Mouse (Mus musculus) forebrain, embryonic 10.5 days (tissue): Measurements from ENCODE around the gene Tnks2. TPM values are rescaled to one million over a fixed set of nuclear protein-coding genes. Genes with fewer than 3 reads are reported as not detected.

Experiments
- DNase-seq: peaks from one replicate; pipeline ENCODE4 v3.0.0-alpha.2; 2017; ENCODE audit warnings: low spot score; ENCODE audit errors: extremely low spot score
- H3K27ac ChIP-seq: fragments of 300-500 bp; sonication (generic); 2 replicates; pipeline ENCODE4 v1.5.1; 2016; ENCODE audit warnings: mild to moderate bottlenecking
- H3K27me3 ChIP-seq: fragments of 300-500 bp; sonication (generic); 2 replicates; pipeline ENCODE4 v1.6.1; 2016; ENCODE audit warnings: mild to moderate bottlenecking; ENCODE audit not compliant: poor library complexity, severe bottlenecking
- H3K36me3 ChIP-seq: fragments of 300-500 bp; sonication (generic); replicated peaks from 2 replicates; pipeline ENCODE4 v1.6.1; 2016; ENCODE audit warnings: mild to moderate bottlenecking, moderate library complexity
- H3K4me1 ChIP-seq: fragments of 300-500 bp; sonication (generic); 2 replicates; pipeline ENCODE4 v1.6.1; 2016
- H3K4me3 ChIP-seq: fragments of 300-500 bp; sonication (generic); 2 replicates; pipeline ENCODE4 v1.5.1; 2016; ENCODE audit warnings: mild to moderate bottlenecking, moderate library complexity
- H3K9me3 ChIP-seq: fragments of 300-500 bp; sonication (generic); 2 replicates; pipeline ENCODE4 v1.6.1; 2016; ENCODE audit warnings: mild to moderate bottlenecking, moderate library complexity
- WGBS: fragments of 180-500 bp; shearing (Covaris S2); methylation state at CpG from one replicate; pipeline ENCODE4 v1.1.7; 2016; 5-methylcytosine and 5-hydroxymethylcytosine counted together
- polyA plus RNA-seq: library from polyadenylated mRNA; unstranded; fragments of >200 nt; fragmentation: Nextera tagmentation; extraction: Ambion mirVana; gene quantifications from 2 replicates; pipeline ENCODE4 v1.2.1, GENCODE M21; 2016

The Tnks2 gene
- polyA plus RNA-seq, 1 experiment from 2014 or later: 48.5 TPM

- Histone ChIP-seq H3K9me3 (peaks cover 3% of the 10 kb centered on the region; the same call in 1 of the 2 replicates), H3K27me3 (no peaks in the 10 kb centered on the region), H3K4me1 (peaks cover 31% of the 10 kb centered on the region), H3K4me3 (no peak overlapping the region), H3K36me3 (0 out of 2 replicates have a peak, but pooled peaks cover 2% of the 10 kb centered on the region), H3K27ac (peak overlapping the region; percentile 66)
- peak; percentile 44 for DNase-seq
- WGBS: 34% methylated on average over 12 of the region's 12 CpGs
These were observed 76.5 kb downstream of the Tnks2 start for GRCm38 (mm10) chr19:36910424-36911045.

GRCm38 (mm10) chr19:36913064-36913463 lies 79.0 kb downstream of the Tnks2 start:
- Histone ChIP-seq H3K9me3 (no peaks in the 10 kb centered on the region), H3K36me3 (peaks cover 5% of the 10 kb centered on the region), H3K27ac (peak overlapping the region; percentile 0; the same call in 1 of the 2 replicates), H3K4me3 (no peak overlapping the region), H3K4me1 (peaks cover 48% of the 10 kb centered on the region), H3K27me3 (no peaks in the 10 kb centered on the region)
- DNase-seq: no peak
- 86% methylated on average over 7 of the region's 7 CpGs for WGBS

- Histone ChIP-seq H3K27me3 (no peaks in the 10 kb centered on the region), H3K9me3 (no peaks in the 10 kb centered on the region), H3K4me1 (peaks cover 47% of the 10 kb centered on the region), H3K27ac (peak overlapping the region; percentile 8; the same call in 1 of the 2 replicates), H3K4me3 (no peak overlapping the region), H3K36me3 (peaks cover 5% of the 10 kb centered on the region)
- no peak for DNase-seq
- WGBS: 88% methylated on average over 4 of the region's 4 CpGs
These were observed 82.2 kb downstream of the Tnks2 start for GRCm38 (mm10) chr19:36916206-36916605.

- H3K36me3 ChIP-seq: peaks cover 5% of the 10 kb centered on the region
- no peak for DNase-seq
- peaks cover 40% of the 10 kb centered on the region for H3K4me1 ChIP-seq
- 96% methylated on average over 1 of the region's 1 CpGs for WGBS
- no peak overlapping the region for H3K27ac ChIP-seq
- H3K27me3 ChIP-seq: no peaks in the 10 kb centered on the region
- peak overlapping the region; percentile 70 for H3K4me3 ChIP-seq
- H3K9me3 ChIP-seq: no peaks in the 10 kb centered on the region
These were observed 82.9 kb downstream of the Tnks2 start for GRCm38 (mm10) chr19:36916876-36917389.

GRCm38 (mm10) chr19:36918441-36919301 lies 84.6 kb downstream of the Tnks2 start:
- Histone ChIP-seq H3K4me3 (peak overlapping the region; percentile 70), H3K36me3 (peaks cover 5% of the 10 kb centered on the region), H3K9me3 (no peaks in the 10 kb centered on the region), H3K4me1 (peaks cover 30% of the 10 kb centered on the region), H3K27me3 (no peaks in the 10 kb centered on the region), H3K27ac (peak overlapping the region; percentile 98)
- under 1% methylated on average over 85 of the region's 85 CpGs for WGBS
- peak; percentile 84 for DNase-seq

GRCm38 (mm10) chr19:36919466-36919865 lies 85.4 kb downstream of the Tnks2 start, which contains the start of gene Fgfbp3:
Fgfbp3 (minus strand) TSS chr19:36919615.
- peaks cover 30% of the 10 kb centered on the region for H3K4me1 ChIP-seq
- 6% methylated on average over 12 of the region's 12 CpGs for WGBS
- peak within 1 kb of the TSS; percentile 98 for H3K27ac ChIP-seq
- peak within 1 kb of the TSS; percentile 70 for H3K4me3 ChIP-seq
- peaks cover 5% of the 10 kb centered on the region for H3K36me3 ChIP-seq
- no peaks in the 10 kb centered on the region for H3K27me3 ChIP-seq
- peak; percentile 33 for DNase-seq
- H3K9me3 ChIP-seq: no peaks in the 10 kb centered on the region

GRCm38 (mm10) chr19:36922015-36922414 lies 88.0 kb downstream of the Tnks2 start:
- no peaks in the 10 kb centered on the region for H3K27me3 ChIP-seq
- peaks cover 1% of the 10 kb centered on the region for H3K36me3 ChIP-seq
- DNase-seq: no peak
- no peaks in the 10 kb centered on the region for H3K9me3 ChIP-seq
- no peak overlapping the region for H3K4me3 ChIP-seq
- peaks cover 35% of the 10 kb centered on the region for H3K4me1 ChIP-seq
- 47% methylated on average over 2 of the region's 2 CpGs for WGBS
- H3K27ac ChIP-seq: no peak overlapping the region

GRCm38 (mm10) chr19:36922936-36923335 lies 88.9 kb downstream of the Tnks2 start:
- WGBS: 71% methylated on average over 3 of the region's 3 CpGs

GRCm38 (mm10) chr19:36925671-36926552 lies 91.9 kb downstream of the Tnks2 start, which contains the start of gene Btaf1:
Btaf1 (plus strand) TSS chr19:36926079.
- H3K4me3 ChIP-seq: peak within 1 kb of the TSS; percentile 91
- under 1% methylated on average over 98 of the region's 98 CpGs for WGBS
- H3K36me3 ChIP-seq: peaks cover 8% of the 10 kb centered on the region; the same call in 1 of the 2 replicates
- H3K27me3 ChIP-seq: no peaks in the 10 kb centered on the region
- H3K4me1 ChIP-seq: peaks cover 27% of the 10 kb centered on the region
- peak; percentile 92 for DNase-seq
- H3K9me3 ChIP-seq: no peaks in the 10 kb centered on the region
- H3K27ac ChIP-seq: peak within 1 kb of the TSS; percentile 95

More at GRCm38 (mm10) chr19:36922936-36923335, 88.9 kb downstream of the Tnks2 start:
- Histone ChIP-seq H3K4me3 (no peak overlapping the region), H3K9me3 (no peaks in the 10 kb centered on the region), H3K27me3 (no peaks in the 10 kb centered on the region), H3K27ac (no peak overlapping the region), H3K4me1 (peaks cover 35% of the 10 kb centered on the region), H3K36me3 (no peaks in the 10 kb centered on the region)
- no peak for DNase-seq

GRCm38 (mm10) chr19:36926553-36927236 lies 92.7 kb downstream of the Tnks2 start:
- Histone ChIP-seq H3K27me3 (no peaks in the 10 kb centered on the region), H3K36me3 (peaks cover 12% of the 10 kb centered on the region), H3K9me3 (no peaks in the 10 kb centered on the region), H3K27ac (peak overlapping the region; percentile 95), H3K4me3 (peak overlapping the region; percentile 91), H3K4me1 (peaks cover 27% of the 10 kb centered on the region)
- no peak for DNase-seq
- WGBS: 2% methylated on average over 26 of the region's 26 CpGs

- Histone ChIP-seq H3K9me3 (no peaks in the 10 kb centered on the region), H3K4me3 (peak overlapping the region; percentile 91; the same call in 1 of the 2 replicates), H3K27me3 (no peaks in the 10 kb centered on the region), H3K27ac (no peak overlapping the region), H3K4me1 (peaks cover 27% of the 10 kb centered on the region), H3K36me3 (peaks cover 17% of the 10 kb centered on the region)
- DNase-seq: no peak
- 88% methylated on average over 6 of the region's 6 CpGs for WGBS
These were observed 93.8 kb downstream of the Tnks2 start for GRCm38 (mm10) chr19:36927800-36928361.
